Mouse (Mus musculus): ENCODE results near the gene Pnmal1. TPM values are rescaled to one million over a fixed set of nuclear protein-coding genes. Genes with fewer than 3 reads are reported as not detected.
A peak's percentile ranks its signal among the peaks of the same experiment; 100 is the strongest.

Gene Pnmal1
- total RNA-seq, 2 experiments from 2014 or later, result not detected

DNA sequence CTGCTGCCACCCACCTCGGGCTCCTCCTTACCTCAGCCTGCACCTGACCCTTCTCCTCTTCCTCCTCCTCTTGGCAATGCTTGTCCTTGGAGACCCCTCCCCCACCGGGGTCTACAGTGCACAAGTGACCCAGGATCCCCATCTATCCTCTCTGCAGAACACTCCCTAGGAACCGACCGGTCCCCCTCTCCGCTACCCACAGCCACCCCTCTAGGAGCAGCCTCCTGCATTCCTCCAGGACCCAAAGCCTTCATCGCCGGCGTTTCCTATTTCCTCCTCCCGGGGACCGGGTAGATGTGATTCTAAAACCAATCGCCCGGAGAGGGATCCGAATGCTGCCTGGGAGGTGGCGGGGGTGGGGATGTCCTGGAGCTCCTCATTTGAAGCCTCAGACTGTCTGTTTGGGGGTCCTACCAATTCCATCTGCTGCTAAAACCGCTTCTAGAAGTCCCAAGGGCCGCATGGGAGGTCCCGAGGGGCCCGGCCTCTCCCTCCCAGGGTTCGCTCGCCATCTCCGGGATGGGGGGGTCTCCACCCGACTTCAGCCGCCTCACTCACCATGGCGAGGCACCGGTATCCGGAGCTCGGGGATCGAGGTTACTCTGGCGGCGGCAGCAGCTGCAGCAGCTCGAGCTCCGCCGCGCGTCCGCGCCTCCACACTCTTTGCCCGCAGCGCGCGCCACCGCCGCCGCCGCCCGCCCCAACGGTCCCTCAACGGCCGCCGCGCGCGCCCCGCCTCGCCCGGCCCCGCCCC is 36.0 kb upstream of the Pnmal1 start:
- intact Hi-C loops (cut with DNase I), result no loop called here
- no peak for DNase-seq

GRCm38 (mm10) chr7:16924037-16924834 is 35.2 kb upstream of the Pnmal1 start, which contains the start of gene Calm3:
Calm3 (minus strand) TSS chr7:16924114.
- DNase-seq, result peak; percentile 98 to 100
- intact Hi-C loops (cut with DNase I), result no loop called here

- no peak for DNase-seq
- intact Hi-C loops (cut with DNase I), result no loop called here
Observed at GRCm38 (mm10) chr7:16928341-16928740, 31.1 kb upstream of the Pnmal1 start.

- DNase-seq, result no peak
- intact Hi-C loops (cut with DNase I), result loop anchor here (5.0 kb wide), 1 partner anchor 131 kb away; the partner anchor contains the start of gene Hif3a
Observed at GRCm38 (mm10) chr7:16930850-16931249, 28.6 kb upstream of the Pnmal1 start.

- intact Hi-C loops (cut with DNase I), result loop anchor here (1.0 to 5.0 kb wide), 2 partner anchors 67 to 130 kb away; partner anchors contain the start of gene Hif3a
- DNase-seq, result peak; percentile 48 to 73
Observed at GRCm38 (mm10) chr7:16931968-16932627, 27.4 kb upstream of the Pnmal1 start.

DNA sequence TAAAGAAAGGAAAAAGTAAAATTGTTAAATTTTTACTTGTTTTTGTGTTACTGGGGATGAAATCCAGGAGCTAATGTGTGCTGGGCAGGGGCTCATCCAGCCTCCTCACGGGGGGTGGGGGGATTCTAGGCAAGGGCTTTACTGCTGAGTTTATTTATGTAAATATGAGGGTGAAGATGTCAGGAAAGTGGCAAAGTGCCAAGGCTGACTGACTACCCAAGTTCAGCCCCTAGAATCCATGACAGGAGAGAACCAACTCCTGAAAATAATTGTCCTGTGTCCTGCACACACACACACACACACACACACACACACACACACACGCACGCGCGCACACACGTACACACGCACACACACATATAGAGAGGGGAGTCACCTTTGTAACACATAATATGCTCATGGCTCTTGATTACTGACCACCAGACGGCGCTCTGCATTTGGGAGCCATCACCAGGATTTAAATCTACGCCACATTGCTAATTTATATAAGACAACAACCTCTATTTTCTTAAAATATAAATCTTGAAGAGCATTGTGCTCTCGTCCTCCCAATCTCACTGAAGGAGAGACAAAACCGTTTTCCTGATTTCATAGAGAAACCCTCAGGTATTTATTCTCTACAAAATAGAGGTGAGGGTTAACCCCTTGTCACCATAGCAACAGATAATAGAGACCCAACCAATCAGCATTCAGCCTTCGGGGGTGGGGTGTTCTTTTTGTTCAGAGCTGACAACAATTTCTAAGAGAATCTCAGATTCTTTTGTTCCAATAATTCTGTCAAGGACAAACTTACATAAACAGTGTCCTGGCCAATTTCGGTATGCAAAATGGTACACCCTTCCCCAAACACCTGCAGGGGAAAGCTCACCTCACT is 26.5 kb upstream of the Pnmal1 start:
- intact Hi-C loops (cut with DNase I), result loop anchor here (1.0 to 5.0 kb wide), 3 partner anchors 17 to 129 kb away; partner anchors contain the start of gene Hif3a
- DNase-seq, result no peak

DNA sequence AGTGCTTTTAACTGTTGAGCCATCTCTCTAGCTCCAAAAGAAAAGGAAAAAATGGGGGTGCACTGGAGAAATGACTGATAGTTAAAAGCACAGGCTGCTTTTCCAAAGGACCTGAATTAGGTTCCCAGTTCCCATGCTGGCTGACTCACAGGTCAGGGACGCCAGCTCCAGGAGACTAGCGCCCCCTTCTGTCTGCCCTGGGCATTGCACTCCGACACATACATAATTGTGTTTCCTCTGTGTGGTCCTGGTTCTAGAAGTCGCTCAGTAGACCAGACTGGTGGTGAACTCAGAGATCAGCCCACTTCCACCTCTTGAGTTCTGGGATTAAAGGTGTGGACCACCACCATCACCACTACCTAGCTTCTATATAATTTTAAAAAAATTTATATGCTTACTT is 22.2 kb upstream of the Pnmal1 start:
- DNase-seq, result no peak
- intact Hi-C loops (cut with DNase I), result no loop called here

DNA sequence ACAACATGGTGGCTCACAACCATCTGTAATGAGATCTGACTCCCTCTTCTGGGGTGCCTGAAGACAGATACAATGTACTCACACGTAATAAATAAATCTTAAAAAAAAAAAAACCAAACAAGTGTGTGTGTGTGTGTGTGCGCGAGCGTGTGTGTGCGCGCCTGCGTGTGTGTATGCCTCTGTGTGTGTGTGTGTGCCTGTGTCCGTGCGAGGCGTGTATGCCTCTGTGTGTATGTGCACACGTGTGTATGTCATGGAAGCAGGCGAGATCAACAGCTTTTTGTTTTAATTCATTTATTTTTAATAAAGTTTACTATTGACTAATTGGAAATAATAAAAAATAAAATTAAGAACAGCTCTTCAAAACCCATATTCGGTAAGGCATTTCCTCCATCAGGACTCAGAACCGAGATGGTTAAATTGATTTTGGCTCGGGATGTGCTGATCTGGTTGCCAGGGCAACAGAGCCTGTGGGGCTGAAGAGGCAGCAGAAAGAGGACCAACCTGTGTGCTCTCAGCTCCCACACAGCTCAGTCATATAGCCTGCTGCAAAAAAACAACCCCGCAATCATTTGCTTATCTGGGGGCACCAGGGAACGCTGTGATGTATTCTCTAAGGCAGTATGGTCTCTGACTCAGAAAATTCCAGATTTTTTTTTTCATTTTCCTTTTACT is 21.2 kb upstream of the Pnmal1 start:
- intact Hi-C loops (cut with DNase I), result no loop called here
- DNase-seq, result no peak

- intact Hi-C loops (cut with DNase I), result no loop called here
- DNase-seq, result no peak
Observed at GRCm38 (mm10) chr7:16940292-16940691, 19.2 kb upstream of the Pnmal1 start.

DNA sequence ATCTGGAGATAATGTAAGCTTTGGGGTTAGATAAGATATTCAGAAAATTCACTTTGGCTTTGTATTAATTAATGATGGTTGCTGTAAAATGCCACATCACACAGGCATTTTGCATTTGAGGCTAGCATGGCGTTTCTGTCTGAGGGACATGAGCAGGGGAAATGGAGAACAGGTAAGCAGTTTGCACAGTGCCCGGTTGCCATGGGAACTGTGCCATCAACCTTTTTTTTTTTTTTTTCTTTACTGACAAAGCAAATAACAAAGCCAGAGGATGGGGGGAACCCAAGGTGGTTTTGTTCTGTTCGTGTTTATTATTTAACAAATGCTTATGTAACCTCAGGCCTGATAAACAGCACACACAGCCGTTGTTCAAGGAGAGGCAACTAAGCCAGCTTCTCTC is 16.6 kb upstream of the Pnmal1 start:
- DNase-seq, result no peak
- intact Hi-C loops (cut with DNase I), result no loop called here

DNA sequence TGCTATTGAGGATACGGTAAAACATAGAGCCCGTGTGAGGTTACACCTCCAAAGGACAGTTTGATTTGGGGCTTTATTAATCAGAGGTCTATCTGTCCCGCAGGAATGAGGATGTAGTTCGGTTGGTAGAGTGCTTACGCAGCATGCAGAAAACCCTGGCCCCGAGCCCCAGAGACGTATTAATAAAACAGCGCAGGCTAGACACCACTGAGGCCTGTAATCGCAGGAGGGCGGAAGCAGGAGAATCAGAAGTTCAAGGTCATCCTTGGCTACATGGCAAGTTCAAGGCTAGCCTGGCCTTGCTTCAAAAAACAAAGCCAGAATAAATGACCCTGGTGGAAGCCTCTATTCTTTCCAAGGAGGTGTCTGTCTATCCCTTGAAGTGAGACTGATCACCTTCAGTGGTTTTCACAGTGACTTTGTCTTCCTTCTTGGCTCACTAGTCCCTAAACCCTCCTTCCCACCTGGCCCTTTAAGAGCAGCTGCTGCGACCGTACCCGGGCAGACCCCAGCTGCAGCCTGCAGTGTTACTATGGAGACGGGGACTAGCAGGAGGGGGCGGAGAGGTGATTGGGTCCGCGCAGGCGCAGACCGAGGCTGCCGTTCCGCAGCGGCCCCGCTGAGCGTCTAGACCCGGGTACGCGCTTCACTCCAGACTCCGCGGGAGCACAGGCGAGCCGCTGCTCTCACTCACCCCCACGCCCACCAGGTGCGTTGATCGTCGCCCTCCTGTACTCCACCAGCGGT is 15.2 kb upstream of the Pnmal1 start, which contains the start of gene Pnmal2:
Gene Pnmal2, plus strand, starts transcription at position 622 of the 747 bp plus-strand sequence.
- intact Hi-C loops (cut with DNase I), result no loop called here
- DNase-seq, result peak; percentile 64

GRCm38 (mm10) chr7:16944808-16945315 is 14.6 kb upstream of the Pnmal1 start:
- DNase-seq, result no peak
- intact Hi-C loops (cut with DNase I), result no loop called here

GRCm38 (mm10) chr7:16945419-16945818 is 14.1 kb upstream of the Pnmal1 start:
- intact Hi-C loops (cut with DNase I), result no loop called here

DNA sequence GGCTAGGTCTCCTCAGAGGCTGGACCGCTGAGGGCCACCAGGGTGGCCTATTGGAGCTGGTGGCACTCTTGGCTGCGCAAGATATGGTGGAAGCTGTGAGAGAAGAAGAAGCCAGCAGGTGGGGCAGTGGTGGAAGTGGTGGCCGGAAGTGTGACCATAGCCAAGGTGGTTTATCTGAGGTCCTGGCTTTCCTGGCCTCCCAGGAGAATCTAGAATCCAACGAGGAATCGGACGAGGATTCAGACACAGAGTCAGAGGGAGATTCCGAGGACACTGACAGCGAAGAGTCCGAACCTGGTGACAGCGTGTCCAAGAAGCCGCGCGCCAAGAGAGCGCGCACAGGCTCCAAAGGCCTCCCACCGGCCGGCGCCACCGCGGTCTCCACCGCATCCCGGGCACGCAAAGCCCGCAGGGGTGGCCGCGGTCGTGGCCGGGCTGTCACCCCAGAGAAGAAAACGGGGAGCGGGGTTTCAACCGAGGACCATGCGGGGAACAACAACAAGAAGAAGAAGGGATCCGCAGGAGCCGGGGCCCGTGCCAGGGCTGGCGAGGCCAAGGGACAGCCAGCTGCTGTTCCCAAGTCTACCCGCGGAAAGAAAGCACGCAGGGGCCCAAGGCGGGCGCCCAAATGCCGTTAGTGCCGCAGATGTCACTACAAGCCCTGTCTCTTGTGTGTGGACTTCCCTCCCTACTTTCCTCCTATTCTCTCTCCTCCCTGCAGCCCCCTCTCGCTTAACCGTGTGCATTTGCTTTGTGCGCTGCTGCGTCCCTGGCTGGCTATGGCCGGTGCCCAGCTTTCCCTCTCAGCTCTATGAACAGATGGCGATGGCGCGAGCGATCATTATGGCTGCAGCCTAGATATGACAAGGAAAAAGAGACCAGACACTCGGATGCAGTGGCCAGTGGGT is 12.8 kb upstream of the Pnmal1 start:
- DNase-seq, result peak in 1 of 2 experiments; percentile 28
- intact Hi-C loops (cut with DNase I), result no loop called here

More at GRCm38 (mm10) chr7:16945419-16945818, 14.1 kb upstream of the Pnmal1 start:
- DNase-seq, result no peak

DNA sequence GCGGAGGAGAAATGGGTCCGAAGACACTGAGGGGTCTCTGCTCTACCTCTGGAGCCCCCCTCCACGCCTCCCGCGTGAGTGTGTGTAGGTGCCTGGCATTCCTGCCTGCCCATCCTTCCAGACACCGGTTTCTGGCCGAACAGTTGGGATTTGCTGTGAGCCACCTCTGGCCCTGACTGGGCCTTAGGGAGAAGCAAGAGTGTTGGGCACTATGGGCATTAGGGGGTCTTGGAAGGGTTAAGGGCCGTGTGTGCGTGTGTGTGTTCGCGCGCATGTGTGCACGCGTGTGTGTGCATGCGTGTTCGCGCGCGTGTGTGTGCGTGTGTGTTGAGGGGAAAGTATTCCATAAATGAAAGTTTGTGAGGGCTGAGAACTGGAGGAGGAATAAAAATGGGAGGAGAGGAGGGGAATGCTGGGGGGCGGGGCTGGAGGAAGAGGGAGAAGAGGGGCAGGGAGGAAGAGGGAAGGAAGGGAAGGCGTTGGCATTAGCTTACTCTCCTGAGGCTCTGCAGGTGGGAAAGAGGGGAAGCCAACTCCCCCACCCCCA is 12.1 kb upstream of the Pnmal1 start:
- intact Hi-C loops (cut with DNase I), result no loop called here
- DNase-seq, result no peak

DNA sequence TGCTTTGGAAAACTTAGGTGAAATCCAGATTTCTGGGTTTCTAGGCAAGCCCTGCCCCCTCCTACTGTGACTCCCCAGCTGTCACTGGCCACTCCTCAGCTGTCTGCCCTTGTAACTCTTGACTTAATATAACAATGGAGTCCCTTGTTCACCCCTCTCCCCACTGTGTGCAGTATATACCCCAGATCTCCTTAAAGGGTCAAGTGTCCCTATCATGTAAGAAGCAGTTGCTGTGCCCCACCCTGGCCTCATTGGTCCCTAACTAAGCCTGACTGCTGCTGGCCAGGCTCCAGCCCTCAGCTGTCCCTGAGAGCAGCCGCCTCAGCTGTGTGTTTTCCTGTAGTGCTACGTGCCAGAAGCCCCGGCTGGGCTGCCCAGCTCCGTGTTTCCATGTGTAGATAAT is 11.5 kb upstream of the Pnmal1 start:
- peak in 1 of 2 experiments; percentile 23 for DNase-seq
- intact Hi-C loops (cut with DNase I), result no loop called here

DNA sequence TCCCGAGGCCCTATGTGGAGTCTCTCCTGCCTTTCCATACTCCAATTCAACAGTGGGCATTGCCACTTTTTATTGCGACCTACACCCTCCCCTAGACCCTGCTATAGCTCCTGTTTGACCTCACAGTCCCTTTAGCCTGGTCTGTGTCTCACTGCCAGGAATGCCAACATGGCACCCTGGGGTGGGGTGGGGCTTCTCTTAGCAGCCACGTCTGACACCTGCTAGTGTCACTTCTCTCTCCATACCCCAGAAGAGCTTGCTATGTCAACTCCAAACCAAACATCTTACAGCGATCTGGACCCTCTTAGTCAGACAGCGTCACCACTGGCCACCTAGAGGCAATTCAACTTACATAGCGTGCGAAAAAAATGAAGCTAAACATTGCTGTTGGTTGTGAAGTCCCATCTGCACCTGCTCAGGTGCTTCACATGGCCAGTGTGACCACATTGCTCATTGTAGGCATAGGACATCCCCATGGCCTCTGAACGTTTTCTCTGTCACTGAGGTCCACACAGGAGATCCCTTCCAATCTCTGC is 10.5 kb upstream of the Pnmal1 start:
- intact Hi-C loops (cut with DNase I), result no loop called here
- DNase-seq, result no peak

Measured in gastrocnemius, postnatal 36 days (tissue).